Mouse (Mus musculus): ENCODE data around the gene Rnps1. TPM values are rescaled to one million over a fixed set of nuclear protein-coding genes. Genes with fewer than 3 reads are reported as not detected.

Rnps1 gene
- polyA plus RNA-seq, 1 experiment from 2014 or later = 367 TPM

DNA sequence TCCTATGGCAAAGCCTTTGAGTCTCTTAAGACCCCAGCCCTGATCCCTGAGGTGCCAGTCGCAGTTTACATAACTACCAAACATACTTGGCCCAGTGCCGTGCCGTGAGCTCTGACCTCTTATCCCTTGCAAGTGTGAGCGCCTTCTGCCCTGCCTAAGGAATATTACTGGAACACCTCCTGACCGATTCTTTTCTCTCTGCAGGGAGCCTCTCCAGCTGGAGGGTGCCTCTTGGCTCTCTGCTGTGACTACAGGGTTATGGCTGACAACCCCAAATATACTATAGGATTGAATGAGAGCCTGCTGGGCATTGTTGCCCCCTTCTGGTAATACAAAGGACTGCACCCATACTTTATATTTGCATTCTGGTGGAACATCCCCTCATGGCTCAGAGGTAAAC is 22.7 kb downstream of the Rnps1 start:
- Histone ChIP-seq H3K27ac (no peak overlapping the region), H3K27me3 (no peaks in the 10 kb centered on the region), H3K4me2 (no peak overlapping the region), H3K36me3 (ENCODE audit: poor library complexity, severe bottlenecking) (peaks cover 73% of the 10 kb centered on the region), H3K4me3 (no peak overlapping the region), H3K4me1 (no peaks in the 10 kb centered on the region), H3K9me3 (replicated peaks) (no peaks in the 10 kb centered on the region), H3K9ac (no peak overlapping the region)
- peak; percentile 59 for ATAC-seq
- 78% methylated on average over 5 of the region's 5 CpGs for WGBS

DNA sequence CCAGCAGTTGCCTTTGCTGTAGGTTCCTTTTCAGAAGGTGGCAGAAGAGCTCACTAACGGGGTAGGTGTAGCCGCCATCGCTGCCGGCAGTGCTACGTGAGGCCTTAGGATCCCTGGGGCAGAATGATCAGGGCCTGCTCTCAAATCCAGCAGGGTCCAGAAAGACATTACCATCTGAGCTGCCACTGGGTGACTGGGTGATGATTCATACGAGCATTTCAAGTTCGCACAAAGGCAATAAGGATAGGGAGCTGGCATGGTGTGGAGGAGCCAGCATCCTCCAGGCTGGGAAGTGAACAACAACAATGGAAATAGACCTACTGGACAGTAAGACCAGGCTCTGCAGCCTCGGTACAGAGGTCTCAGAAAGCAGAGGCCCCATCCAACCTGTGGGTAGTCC is 26.0 kb downstream of the Rnps1 start:
- Histone ChIP-seq H3K9ac (no peak overlapping the region), H3K4me2 (no peak overlapping the region), H3K4me1 (no peaks in the 10 kb centered on the region), H3K36me3 (ENCODE audit: poor library complexity, severe bottlenecking) (peaks cover 91% of the 10 kb centered on the region), H3K9me3 (replicated peaks) (no peaks in the 10 kb centered on the region), H3K4me3 (no peak overlapping the region), H3K27ac (no peak overlapping the region), H3K27me3 (no peaks in the 10 kb centered on the region)
- no peak for ATAC-seq
- 89% methylated on average over 8 of the region's 8 CpGs for WGBS

DNA sequence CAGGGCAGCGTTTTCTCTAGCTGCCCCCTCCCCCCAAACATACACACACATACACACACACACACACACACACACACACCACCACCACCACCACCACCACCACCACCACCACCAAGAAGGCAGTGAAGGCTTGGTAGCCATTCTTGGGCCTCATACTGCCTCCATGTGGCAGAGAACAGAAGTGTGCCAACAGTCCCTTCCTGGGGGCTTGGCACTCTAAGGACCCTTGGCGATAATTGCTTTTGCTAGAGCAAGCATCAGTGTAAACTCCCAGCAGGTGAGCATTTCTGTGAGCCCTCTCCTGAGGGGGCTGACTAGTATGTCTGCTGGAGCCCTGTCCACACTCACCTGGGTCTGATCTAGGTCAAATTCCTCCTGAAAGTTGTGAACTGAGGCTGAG is 26.8 kb downstream of the Rnps1 start:
- no peak overlapping the region for H3K9ac ChIP-seq
- ATAC-seq = no peak

DNA sequence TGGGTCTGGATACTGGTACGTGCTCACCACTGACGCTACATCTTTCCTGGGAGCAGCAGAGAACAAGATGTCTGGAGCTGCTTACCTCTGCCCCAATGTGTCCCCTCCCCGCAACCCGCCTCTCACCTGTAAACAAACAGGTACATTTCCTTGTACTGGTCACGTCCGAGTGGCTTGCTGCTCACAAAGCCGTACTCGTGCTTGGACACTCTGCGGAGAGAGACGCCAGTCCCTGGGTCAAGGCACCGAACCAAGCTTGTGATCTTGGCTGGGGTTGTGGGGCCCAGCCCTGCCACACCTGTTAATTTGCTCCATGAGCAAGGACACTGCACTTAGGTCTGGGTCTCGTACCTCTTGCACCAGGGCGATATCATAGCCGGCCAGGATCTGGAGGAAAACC is 27.7 kb downstream of the Rnps1 start:
- no peak overlapping the region for H3K9ac ChIP-seq
- 90% methylated on average over 14 of the region's 14 CpGs for WGBS
- H3K36me3 ChIP-seq (ENCODE audit: poor library complexity, severe bottlenecking) = peaks cover 99% of the 10 kb centered on the region
- no peaks in the 10 kb centered on the region for H3K9me3 ChIP-seq (replicated peaks)
- no peak overlapping the region for H3K4me3 ChIP-seq
- H3K27ac ChIP-seq = no peak overlapping the region
- H3K4me2 ChIP-seq = no peak overlapping the region
- no peak for ATAC-seq
- H3K4me1 ChIP-seq = no peaks in the 10 kb centered on the region
- H3K27me3 ChIP-seq = no peaks in the 10 kb centered on the region

More for the DNA sequence above, 26.8 kb downstream of the Rnps1 start:
- Histone ChIP-seq H3K9me3 (replicated peaks) (no peaks in the 10 kb centered on the region), H3K4me2 (no peak overlapping the region), H3K27ac (no peak overlapping the region), H3K36me3 (ENCODE audit: poor library complexity, severe bottlenecking) (peaks cover 93% of the 10 kb centered on the region), H3K27me3 (no peaks in the 10 kb centered on the region), H3K4me3 (no peak overlapping the region), H3K4me1 (no peaks in the 10 kb centered on the region)
- WGBS = 54% methylated on average over 2 of the region's 2 CpGs

DNA sequence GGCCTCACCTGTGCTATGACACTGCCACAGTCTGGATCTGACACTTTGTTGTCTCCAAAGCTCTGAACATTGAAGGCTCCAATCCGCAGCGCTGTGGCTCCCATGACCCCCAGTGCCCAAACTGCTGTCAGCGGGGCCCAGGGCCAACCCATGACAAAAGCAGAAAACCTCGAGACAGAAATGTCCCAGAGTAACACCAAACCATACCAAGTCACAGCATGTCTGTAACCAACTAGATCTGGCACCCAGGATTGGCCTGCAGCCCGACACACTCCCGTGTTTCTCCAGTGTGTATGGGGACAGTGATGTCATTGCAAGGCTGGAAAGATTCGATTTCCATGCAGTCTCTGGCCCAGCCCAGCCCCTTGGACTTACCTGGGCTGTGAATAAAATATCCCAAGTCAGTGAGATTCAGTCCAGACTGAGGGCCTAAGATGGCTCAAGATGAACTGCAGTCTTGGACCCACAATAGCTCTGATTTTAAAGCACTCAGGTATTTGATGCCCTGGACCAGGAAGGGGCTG is 28.3 kb downstream of the Rnps1 start, which contains the start of gene Dnase1l2:
Gene Dnase1l2 (minus strand): TSS at position 474 of the 524 bp plus-strand sequence.
- Histone ChIP-seq H3K36me3 (ENCODE audit: poor library complexity, severe bottlenecking) (peaks cover 99% of the 10 kb centered on the region), H3K27ac (no peak within 1 kb of the TSS), H3K9me3 (replicated peaks) (no peaks in the 10 kb centered on the region), H3K4me2 (no peak within 1 kb of the TSS), H3K9ac (no peak within 1 kb of the TSS), H3K4me1 (no peaks in the 10 kb centered on the region), H3K27me3 (no peaks in the 10 kb centered on the region), H3K4me3 (no peak within 1 kb of the TSS)
- ATAC-seq = no peak
- WGBS = 84% methylated on average over 7 of the region's 7 CpGs

DNA sequence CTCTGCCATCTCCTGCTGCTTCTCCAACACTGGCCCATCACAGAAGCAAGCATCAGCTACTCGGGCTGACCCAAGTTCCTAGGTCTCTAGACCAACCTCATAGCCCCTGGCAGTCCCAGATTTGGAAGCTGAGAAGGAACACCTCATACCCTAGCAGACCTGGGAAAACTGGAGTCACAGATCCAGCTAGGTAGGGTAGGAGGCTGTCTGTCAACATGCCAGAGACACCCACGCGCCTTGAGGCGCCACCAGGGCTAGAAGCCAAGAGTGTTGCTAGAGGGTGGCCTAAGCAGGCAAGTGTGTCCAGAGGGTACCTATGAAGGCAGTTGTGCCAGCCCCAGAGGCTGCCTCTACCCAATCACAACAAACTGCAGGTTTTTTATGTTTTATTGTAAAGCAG is 29.0 kb downstream of the Rnps1 start:
- Histone ChIP-seq H3K4me3 (no peak overlapping the region), H3K36me3 (ENCODE audit: poor library complexity, severe bottlenecking) (peaks cover 99% of the 10 kb centered on the region), H3K4me2 (no peak overlapping the region), H3K27ac (no peak overlapping the region), H3K9me3 (replicated peaks) (no peaks in the 10 kb centered on the region), H3K9ac (no peak overlapping the region), H3K27me3 (no peaks in the 10 kb centered on the region), H3K4me1 (no peaks in the 10 kb centered on the region)
- 94% methylated on average over 4 of the region's 4 CpGs for WGBS
- no peak for ATAC-seq

DNA sequence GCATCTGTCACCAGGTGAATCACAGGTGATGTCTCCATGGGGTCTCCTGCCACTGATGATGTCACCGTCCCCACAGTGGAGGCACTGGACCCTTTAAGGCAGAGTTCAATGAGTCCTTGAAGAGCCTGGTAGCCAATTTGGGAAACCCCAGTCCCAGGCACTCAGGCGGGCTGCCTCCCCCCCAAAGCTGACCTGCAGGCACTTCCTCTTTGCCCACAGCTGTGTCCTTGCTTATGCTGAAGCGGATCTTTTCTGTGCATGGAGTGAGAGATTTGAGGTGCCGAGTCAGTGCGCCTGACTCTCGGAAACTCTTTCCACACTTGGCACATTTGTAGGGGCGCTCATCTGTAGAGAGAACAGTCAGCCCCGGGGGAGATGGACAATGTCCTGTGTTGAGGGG is 32.2 kb downstream of the Rnps1 start:
- Histone ChIP-seq H3K36me3 (ENCODE audit: poor library complexity, severe bottlenecking) (peaks cover 99% of the 10 kb centered on the region), H3K4me1 (no peaks in the 10 kb centered on the region), H3K27ac (no peak overlapping the region), H3K27me3 (no peaks in the 10 kb centered on the region), H3K4me3 (no peak overlapping the region), H3K4me2 (no peak overlapping the region), H3K9ac (no peak overlapping the region), H3K9me3 (replicated peaks) (no peaks in the 10 kb centered on the region)
- WGBS = 97% methylated on average over 8 of the region's 8 CpGs
- no peak for ATAC-seq

DNA sequence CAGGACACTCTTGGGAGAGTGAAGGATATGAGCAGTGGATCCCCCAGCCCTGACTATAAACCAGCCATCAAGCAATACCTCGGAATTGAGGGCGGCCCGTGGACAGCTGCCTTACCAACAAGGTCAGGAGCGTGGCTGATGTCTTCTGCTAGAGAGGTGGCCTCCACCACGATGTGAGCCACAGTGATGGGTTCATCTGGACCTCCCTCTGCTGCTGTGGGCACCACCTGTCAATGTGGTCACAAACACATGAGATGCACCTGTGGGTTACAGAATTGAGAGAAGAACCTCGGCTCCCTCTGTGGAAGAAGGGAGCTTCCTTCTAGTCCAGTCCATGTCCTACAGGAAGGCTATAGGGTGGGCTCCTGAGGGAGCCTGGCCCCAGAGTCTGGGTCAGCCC is 35.1 kb downstream of the Rnps1 start:
- Histone ChIP-seq H3K4me2 (no peak overlapping the region), H3K4me1 (peaks cover 22% of the 10 kb centered on the region), H3K27ac (no peak overlapping the region), H3K9me3 (replicated peaks) (no peaks in the 10 kb centered on the region), H3K4me3 (no peak overlapping the region), H3K9ac (no peak overlapping the region), H3K36me3 (ENCODE audit: poor library complexity, severe bottlenecking) (peaks cover 72% of the 10 kb centered on the region), H3K27me3 (no peaks in the 10 kb centered on the region)
- no peak for ATAC-seq
- 96% methylated on average over 6 of the region's 6 CpGs for WGBS

DNA sequence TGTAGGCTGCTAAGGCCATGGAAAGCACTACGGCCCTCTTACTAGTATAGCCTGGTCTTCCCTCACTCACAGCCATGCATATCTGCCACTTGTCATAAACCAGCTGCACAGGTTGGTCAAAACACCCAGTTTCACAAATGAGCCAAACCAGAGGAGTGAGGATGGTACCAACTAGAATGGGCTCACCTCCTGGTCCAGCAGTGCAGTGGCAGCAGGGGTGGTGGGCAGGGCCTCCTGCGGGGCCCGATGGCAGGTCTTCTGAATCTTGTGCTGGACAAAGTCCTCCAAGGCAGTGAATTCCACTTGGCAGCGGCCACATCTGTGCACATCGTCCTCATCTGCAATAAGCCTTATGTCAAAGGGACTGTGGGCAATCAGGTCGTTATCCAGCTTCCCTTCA is 36.9 kb downstream of the Rnps1 start:
- ATAC-seq = no peak
- Histone ChIP-seq H3K27me3 (no peaks in the 10 kb centered on the region), H3K4me1 (peaks cover 23% of the 10 kb centered on the region), H3K9ac (no peak overlapping the region), H3K36me3 (ENCODE audit: poor library complexity, severe bottlenecking) (peaks cover 55% of the 10 kb centered on the region), H3K4me3 (no peak overlapping the region), H3K9me3 (replicated peaks) (no peaks in the 10 kb centered on the region), H3K4me2 (no peak overlapping the region), H3K27ac (no peak overlapping the region)
- WGBS = 97% methylated on average over 6 of the region's 6 CpGs

DNA sequence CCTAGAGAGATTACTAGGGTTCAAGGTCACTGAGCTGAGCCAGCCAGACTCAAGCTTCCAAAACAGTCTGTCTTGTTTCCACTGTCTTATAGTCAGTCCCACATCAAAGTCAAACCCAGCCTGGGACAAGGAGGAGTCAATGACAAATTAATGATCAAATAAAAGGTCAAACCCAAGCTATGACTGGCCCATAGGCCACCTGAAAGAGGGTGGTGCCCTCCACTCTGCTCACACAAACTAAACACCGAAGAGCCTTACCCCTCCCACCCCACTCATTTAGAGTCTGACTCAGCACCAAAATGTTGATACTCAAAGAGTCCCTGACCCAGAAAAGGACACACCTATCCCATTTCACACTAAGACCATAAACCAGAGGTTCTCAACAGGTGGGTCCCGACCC is 39.0 kb downstream of the Rnps1 start:
- WGBS = 77% methylated on average over 2 of the region's 2 CpGs
- no peaks in the 10 kb centered on the region for H3K27me3 ChIP-seq
- H3K36me3 ChIP-seq (ENCODE audit: poor library complexity, severe bottlenecking) = peaks cover 34% of the 10 kb centered on the region
- no peak overlapping the region; the same call in 1 of the 2 replicates for H3K9ac ChIP-seq
- H3K27ac ChIP-seq = no peak overlapping the region
- ATAC-seq = no peak
- H3K4me2 ChIP-seq = peak overlapping the region; percentile 85; the same call in 1 of the 2 replicates
- H3K4me1 ChIP-seq = peaks cover 23% of the 10 kb centered on the region
- H3K4me3 ChIP-seq = peak overlapping the region; percentile 82; the same call in 1 of the 2 replicates
- no peaks in the 10 kb centered on the region for H3K9me3 ChIP-seq (replicated peaks)

DNA sequence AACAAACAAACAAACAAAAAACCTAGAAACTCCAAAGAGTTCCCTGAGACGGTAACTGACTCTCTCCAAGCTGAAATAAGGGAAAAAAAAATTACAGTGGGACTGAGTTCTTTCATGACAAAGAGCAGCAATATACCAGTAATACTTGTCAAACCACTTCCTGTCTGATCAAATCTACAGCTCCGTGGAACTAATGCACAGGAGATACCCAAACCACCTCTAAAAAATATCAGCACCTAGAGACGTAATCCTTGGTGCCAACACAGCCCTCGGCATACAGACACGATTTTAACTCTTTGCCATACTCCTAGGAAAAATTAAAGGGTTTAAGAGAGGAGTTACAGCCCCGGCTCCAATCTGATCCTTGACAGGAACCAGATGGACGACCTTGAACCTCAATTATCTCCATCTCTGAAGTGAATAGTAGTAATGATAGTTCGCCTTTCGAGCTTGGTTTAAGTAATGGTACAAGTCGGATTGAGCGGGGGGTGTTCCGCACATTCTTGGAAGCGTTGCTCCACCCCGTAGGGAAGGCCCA is 39.9 kb downstream of the Rnps1 start:
- no peak for ATAC-seq
- Histone ChIP-seq H3K4me2 (peak overlapping the region; percentile 85), H3K4me3 (peak overlapping the region; percentile 82), H3K27me3 (no peaks in the 10 kb centered on the region), H3K9me3 (replicated peaks) (no peaks in the 10 kb centered on the region), H3K36me3 (ENCODE audit: poor library complexity, severe bottlenecking) (peaks cover 25% of the 10 kb centered on the region), H3K4me1 (peaks cover 23% of the 10 kb centered on the region), H3K27ac (peak overlapping the region; percentile 92), H3K9ac (peak overlapping the region; percentile 94)
- 12% methylated on average over 14 of the region's 14 CpGs for WGBS

DNA sequence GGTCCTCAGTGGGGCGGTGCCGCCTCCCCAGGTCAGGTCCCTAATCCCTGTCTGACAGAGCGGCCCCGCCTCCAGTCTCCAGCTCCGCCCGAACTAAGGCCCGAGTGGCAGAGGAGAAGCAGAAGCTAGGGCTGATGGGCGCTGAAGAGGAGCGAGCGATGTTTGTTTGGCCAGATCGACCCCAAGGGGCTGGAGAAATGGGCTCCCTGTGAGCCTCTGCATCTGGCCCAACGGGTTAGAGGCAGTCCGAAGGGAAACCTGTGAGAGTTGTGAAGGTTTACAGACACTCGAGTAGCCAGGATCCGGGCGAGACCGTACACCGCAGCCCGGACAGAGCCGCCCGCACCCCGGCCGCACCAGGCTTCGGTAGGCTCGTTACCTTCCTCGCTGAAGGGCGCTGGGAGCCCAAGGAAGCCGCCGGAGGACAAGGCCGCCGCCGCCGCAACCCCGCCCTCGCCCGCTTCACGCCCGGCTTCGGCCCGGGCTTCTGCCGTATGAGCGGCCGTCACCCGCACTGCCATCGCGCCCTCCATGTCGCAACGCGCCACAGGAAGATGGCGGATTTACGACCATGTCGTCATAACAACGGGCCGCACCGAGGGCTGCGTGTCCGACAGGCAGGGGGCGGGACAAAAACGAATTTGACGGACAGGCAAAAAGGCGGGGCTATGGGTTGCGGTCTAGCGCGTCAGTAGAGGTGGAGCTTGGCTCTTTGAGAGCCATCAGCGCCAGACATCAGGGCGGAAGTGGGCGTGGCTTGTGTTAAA is 40.6 kb downstream of the Rnps1 start:
- peaks cover 18% of the 10 kb centered on the region for H3K36me3 ChIP-seq (ENCODE audit: poor library complexity, severe bottlenecking)
- H3K4me2 ChIP-seq = peak overlapping the region; percentile 85
- peak overlapping the region; percentile 92 for H3K27ac ChIP-seq
- H3K4me1 ChIP-seq = peaks cover 23% of the 10 kb centered on the region
- under 1% methylated on average over 67 of the region's 67 CpGs for WGBS
- peak overlapping the region; percentile 94 for H3K9ac ChIP-seq
- no peaks in the 10 kb centered on the region for H3K9me3 ChIP-seq (replicated peaks)
- H3K4me3 ChIP-seq = peak overlapping the region; percentile 82
- ATAC-seq = peak; percentile 96
- no peaks in the 10 kb centered on the region for H3K27me3 ChIP-seq
